Mouse (Mus musculus): ENCODE results near the gene Srpk2. TPM values are rescaled to one million over a fixed set of nuclear protein-coding genes. Genes with fewer than 3 reads are reported as not detected.
"Not testable (repeated sequence)": the region's sequence is repeated elsewhere in the genome, so short reads cannot be mapped to it uniquely, and the experiment has no call there.

Srpk2 gene
- total RNA-seq, 2 experiments from 2014 or later = 41.3 to 45.4 TPM

- no peak for DNase-seq (ENCODE audit: low spot score in 2 of 2)
Measured at GRCm38 (mm10) chr5:23568188-23568587, 116.2 kb downstream of the Srpk2 start.

- no peak for DNase-seq (ENCODE audit: low spot score in 2 of 2)
Measured at GRCm38 (mm10) chr5:23566382-23566781, 118.0 kb downstream of the Srpk2 start.

GRCm38 (mm10) chr5:23562278-23563060, 121.9 kb downstream of the Srpk2 start:
- no peak for DNase-seq (ENCODE audit: low spot score in 2 of 2)

- DNase-seq (ENCODE audit: low spot score in 2 of 2) = no peak
Measured at GRCm38 (mm10) chr5:23561227-23561626, 123.2 kb downstream of the Srpk2 start.

- DNase-seq (ENCODE audit: low spot score in 2 of 2) = no peak
Measured at GRCm38 (mm10) chr5:23560171-23560570, 124.2 kb downstream of the Srpk2 start.

- DNase-seq (ENCODE audit: low spot score in 2 of 2) = no peak
Measured at GRCm38 (mm10) chr5:23556007-23556770, 128.2 kb downstream of the Srpk2 start.

DNA sequence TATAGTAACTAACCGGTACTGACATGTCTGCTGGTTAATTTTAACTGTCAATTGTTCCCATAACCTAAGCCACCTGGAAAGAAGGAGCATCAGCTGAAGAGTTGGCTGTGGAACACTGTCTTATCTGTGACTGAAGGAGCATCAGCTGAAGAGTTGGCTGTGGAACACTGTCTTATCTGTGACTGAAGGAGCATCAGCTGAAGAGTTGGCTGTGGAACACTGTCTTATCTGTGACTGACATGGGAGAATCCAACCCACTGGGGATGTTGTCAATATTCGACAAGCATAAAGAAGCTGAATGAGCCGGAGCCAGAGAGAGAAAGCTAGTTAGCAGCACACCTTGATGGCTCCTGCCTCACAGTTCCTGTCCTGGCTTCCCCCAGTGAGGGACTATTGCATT, 131.1 kb downstream of the Srpk2 start:
- DNase-seq (ENCODE audit: low spot score in 2 of 2) = not testable (repeated sequence)

- no peak for DNase-seq (ENCODE audit: low spot score in 2 of 2)
Measured at GRCm38 (mm10) chr5:23551687-23552086, 132.7 kb downstream of the Srpk2 start.

- no peak for DNase-seq (ENCODE audit: low spot score in 2 of 2)
Measured at GRCm38 (mm10) chr5:23535692-23536091, 148.7 kb downstream of the Srpk2 start.

DNA sequence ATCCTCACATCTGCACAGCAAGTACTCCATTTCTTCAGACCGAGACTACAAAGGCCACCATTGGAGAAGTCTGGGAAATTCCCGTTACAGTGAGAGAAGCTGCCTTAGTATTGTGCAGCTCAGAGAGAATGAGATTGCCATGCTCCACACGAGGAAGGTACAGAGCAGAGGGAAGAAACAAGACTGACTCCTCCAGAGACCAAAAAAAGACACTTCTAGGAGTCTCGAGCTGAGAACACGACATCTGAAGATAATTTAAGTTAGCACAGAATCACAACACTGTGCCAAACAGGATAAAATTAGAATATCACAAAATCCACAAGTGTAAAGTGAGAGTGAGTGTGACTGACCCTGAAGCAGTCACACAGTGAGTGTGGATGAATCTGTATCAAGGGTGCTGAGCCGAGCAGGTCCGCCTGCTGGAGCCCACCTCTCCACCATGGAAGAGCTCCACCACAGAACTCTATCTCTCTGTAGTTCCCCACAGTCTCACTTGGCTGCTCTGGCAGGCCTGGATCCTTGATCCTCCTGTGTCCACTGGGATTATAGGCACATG, 152.8 kb downstream of the Srpk2 start:
- no peak for DNase-seq (ENCODE audit: low spot score in 2 of 2)

DNA sequence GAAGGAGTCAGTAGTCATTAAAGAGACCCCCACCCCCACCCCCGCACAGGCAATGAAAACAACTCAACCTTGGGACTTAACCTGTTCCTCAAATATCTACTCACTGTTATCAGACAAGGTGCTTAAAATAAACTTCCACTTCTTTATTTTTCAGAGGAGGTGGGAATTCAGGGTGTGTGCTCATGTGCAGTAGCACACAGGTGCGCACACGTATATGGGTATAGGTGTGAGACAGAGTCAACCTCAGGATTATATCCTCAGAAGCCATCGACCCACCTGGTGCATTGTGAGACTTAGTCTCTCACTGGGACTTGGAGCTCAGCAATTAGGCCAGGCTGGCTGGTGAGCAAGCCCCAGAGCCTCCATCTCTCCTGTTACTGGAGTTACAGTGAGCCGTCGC, 153.3 kb downstream of the Srpk2 start:
- DNase-seq (ENCODE audit: low spot score in 2 of 2) = no peak

DNA sequence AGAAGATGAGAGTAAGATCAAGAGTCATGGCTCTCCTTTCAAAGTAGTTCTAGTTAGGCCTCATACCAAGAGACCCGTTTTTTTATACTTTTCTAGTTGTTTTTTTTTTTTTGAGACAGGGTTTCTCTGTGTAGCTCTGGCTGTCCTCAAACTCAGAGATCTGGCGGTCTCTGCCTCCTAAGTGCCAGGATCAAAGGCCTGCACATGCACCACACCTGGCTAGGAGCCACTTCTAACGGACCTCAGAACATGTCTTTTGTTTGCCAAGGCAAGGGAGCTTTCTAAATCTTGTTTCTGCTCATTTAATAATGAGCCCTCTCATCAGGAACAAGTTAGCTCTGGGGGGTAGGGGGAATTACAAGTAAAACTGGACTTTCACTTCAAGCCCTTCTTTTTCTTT, 159.8 kb downstream of the Srpk2 start:
- DNase-seq (ENCODE audit: low spot score in 2 of 2) = no peak

GRCm38 (mm10) chr5:23523936-23524335, 160.5 kb downstream of the Srpk2 start:
- no peak for DNase-seq (ENCODE audit: low spot score in 2 of 2)

DNA sequence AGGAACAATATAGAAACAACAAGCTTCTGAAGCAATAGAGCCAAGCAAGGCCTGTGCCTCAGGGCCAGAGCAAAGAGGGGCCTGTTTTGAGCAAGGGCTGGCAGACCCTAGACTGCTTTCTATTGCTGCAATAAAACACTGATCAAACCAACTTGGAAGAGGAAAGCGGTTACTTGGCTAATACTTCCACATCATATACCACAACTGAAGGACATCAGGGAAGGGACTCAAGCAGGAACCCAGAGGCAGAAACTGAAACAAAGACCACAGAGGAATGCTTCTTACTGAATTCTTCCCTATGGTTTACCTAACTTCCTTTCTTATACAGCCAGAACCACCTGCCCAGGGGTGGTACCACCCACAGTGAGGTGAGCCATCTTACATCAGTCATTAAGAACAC, 162.8 kb downstream of the Srpk2 start:
- DNase-seq (ENCODE audit: low spot score in 2 of 2) = no peak

DNA sequence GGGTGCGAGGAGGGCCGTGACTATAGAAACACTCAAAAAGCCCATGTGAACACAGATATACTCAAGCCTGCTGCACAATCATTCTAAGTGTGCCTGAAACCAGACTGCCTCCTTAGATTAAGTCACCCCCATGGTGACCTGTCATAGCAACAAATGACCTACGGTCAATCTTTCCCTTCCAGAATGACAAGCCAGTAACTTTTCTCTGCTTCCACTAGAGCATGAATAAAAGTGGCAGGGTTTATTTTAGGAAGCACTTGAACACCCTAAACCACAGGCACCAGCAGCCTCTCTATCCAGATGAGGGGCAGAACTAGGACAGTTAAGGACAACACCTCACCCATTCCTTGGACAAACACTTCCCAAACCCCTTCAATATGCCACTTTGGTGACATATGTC, 164.7 kb downstream of the Srpk2 start:
- no peak for DNase-seq (ENCODE audit: low spot score in 2 of 2)

DNA sequence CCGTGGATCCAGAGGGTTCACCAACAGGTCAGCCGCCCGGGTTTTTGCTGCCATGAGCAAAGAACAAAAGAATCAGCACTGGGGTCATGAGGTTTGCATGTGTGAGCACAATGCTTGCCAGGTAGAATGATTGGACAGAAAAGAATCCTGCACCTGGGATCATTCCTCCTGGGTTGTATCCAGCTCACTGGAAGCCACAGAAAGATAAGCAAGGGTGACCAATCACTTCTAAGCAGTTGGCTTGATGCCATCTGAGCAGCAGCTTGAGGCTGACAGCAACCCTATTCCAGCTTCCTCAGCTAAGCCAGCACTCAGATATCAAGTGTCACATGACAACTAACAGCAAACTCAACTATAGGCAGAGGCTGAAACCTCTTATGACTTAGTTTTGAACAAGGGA, 165.7 kb downstream of the Srpk2 start:
- no peak for DNase-seq (ENCODE audit: low spot score in 2 of 2)

DNA sequence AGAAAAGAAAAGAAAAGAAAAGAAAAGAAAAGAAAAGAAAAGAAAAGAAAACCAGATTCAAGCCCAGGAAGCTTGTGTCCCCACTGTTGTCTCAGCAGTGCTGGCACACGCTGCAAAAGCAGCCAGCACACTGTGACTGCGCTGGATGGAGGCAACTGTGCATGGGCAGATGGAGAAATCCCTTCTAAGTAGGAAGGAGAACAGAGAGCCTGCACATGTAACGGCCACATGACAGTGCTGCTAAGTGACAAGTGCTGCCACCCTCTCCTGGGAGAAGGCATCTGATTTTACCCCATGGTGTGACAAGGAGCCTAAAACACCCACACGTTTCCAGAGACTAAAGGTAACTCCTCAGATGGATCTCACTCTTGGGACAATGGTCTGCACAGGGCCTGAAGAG, 166.6 kb downstream of the Srpk2 start:
- no peak for DNase-seq (ENCODE audit: low spot score in 2 of 2)

- DNase-seq (ENCODE audit: low spot score in 2 of 2) = no peak
Measured at GRCm38 (mm10) chr5:23516962-23517361, 167.5 kb downstream of the Srpk2 start.

DNA sequence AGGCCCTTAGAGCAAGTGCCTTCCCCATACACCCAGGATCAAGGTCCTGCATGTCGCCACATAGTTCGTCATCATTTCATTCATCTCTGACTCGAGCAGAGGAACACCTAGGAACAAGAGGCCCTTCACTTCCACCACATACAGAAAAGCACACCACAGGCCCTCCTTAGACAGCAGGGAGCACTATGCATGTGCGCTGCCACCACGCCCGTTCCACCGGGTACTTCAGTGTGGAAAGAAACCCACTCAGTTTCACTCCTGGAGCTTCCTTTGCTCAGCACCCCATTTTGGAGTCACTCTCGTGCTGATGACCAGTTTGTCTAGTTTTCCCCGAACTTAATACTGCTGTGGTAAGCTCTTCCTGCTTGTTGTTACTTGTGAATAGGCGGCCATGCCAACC, 169.4 kb downstream of the Srpk2 start:
- DNase-seq (ENCODE audit: low spot score in 2 of 2) = no peak

DNA sequence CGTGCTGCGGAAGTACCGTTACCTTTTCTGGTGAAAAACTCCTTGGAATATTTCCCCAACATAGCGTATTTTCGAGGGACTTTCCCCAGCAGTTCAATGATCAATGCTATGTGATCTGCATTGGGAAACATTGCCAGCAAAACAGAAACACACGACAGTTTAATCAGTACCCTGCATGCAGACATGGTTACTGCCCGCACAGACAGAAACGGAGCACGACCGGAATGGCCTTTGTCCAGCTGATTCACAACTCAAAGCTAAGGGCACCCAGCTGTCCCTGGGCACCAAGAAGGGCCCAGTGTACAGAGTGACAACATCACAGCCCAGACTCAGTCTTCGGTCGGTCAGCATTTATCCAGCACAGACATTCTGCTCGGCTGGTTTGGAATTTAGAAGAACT, 170.9 kb downstream of the Srpk2 start:
- DNase-seq (ENCODE audit: low spot score in 2 of 2) = no peak

DNA sequence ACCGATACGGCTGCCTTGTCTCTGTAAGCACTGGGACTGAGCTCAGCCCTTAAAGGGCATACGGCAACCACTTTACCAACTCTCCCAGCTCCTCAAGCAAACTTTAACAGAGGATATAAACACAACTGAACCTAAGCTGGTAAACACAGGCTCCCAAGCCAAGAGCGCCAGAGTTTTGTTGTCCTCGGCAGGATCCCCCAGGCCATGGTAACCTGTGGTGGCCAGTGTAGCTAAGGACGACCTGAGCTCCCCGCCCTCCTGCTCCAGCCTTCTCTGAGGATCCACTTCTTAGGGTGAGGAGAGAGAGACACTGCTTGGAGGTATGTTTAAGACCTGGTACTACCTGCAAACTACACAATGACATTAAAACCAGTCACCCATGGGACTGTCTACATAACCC, 171.9 kb downstream of the Srpk2 start:
- DNase-seq (ENCODE audit: low spot score in 2 of 2) = no peak

DNA sequence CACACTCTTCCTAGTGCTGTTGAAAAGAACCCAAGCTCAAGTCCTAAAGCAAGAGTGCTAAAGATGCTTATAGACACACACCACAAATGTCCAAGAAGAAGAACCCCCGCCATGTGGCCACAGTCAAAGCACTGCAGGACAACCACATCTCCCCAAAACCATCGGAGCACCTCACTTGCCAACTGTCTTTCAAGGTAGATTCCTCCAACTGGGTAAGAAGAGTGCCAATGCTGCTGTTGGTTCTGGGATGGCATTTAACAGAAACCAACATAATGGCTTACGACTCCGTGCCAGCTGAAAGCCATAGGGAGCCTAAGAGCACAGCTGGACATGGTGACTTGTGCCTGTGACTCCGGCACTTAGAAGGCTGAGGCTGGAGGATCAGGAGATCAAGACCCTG, 173.0 kb downstream of the Srpk2 start:
- DNase-seq (ENCODE audit: low spot score in 2 of 2) = no peak

All from adrenal gland, adult 18-20 months (tissue).